Mouse (Mus musculus) myocyte (in vitro differentiated cells): ENCODE data around the gene Cox14.

ENCODE experiments used
- CEBPB ChIP-seq: IDR thresholded peaks from 2 replicates; pipeline ENCODE4 v1.6.1; 2011; ENCODE audit warnings: mild to moderate bottlenecking, moderate library complexity; ENCODE audit not compliant: poor library complexity, insufficient read depth, severe bottlenecking
- E2F4 ChIP-seq: IDR thresholded peaks from one replicate; pipeline ENCODE4 v1.6.1; 2011; ENCODE audit warnings: mild to moderate bottlenecking, control low read depth, moderate library complexity; ENCODE audit not compliant: insufficient read depth
- MAX ChIP-seq: IDR thresholded peaks from one replicate; pipeline ENCODE4 v1.6.1; 2011; ENCODE audit warnings: low read depth, mild to moderate bottlenecking, control low read depth
- MYOD1 ChIP-seq, 3 experiments: IDR thresholded peaks; one replicate each; pipeline ENCODE4 v1.6.1; 2011; ENCODE audit warnings: control low read depth in 2 of 3, low read depth in 2 of 3, mild to moderate bottlenecking in 2 of 3, moderate library complexity in 1 of 3; ENCODE audit not compliant: insufficient read length in 2 of 3, control insufficient read depth in 1 of 3
- MYOG ChIP-seq, 3 experiments: IDR thresholded peaks; one replicate each; pipeline ENCODE4 v1.6.1; 2011; ENCODE audit warnings: control low read depth in 2 of 3, low read depth in 2 of 3, mild to moderate bottlenecking in 2 of 3; ENCODE audit not compliant: insufficient read length in 2 of 3, control insufficient read depth in 1 of 3, insufficient read depth in 1 of 3
- POLR2A ChIP-seq: IDR thresholded peaks from one replicate; pipeline ENCODE4 v1.6.1; 2011; ENCODE audit warnings: low read depth, mild to moderate bottlenecking, control low read depth, moderate library complexity; ENCODE audit not compliant: insufficient read length
- POLR2AphosphoS2 ChIP-seq: IDR thresholded peaks from one replicate; pipeline ENCODE4 v1.6.1; 2011; ENCODE audit warnings: low read depth, control low read depth; ENCODE audit not compliant: insufficient read length
- SRF ChIP-seq: IDR thresholded peaks from one replicate; pipeline ENCODE4 v1.6.1; 2011; ENCODE audit warnings: low read depth; ENCODE audit not compliant: control insufficient read depth, insufficient read length
- TCF12 ChIP-seq: IDR thresholded peaks from one replicate; pipeline ENCODE4 v1.6.1; 2011; ENCODE audit warnings: mild to moderate bottlenecking, control low read depth; ENCODE audit not compliant: poor library complexity, insufficient read depth, severe bottlenecking
- USF1 ChIP-seq: IDR thresholded peaks from one replicate; pipeline ENCODE4 v1.6.1; 2011; ENCODE audit warnings: low read depth, mild to moderate bottlenecking, control low read depth, moderate library complexity

- TF ChIP-seq USF1 (no peak), POLR2A (no peak), MAX (no peak), SRF (no peak), MYOD1 (IDR thresholded peaks at IDR 0.05; ENCODE audit: control insufficient read depth in 1 of 3, insufficient read length in 2 of 3, low read depth in 2 of 3) (no peak), CEBPB (no peak), MYOG (IDR thresholded peaks at IDR 0.05; ENCODE audit: control insufficient read depth in 1 of 3, insufficient read depth in 1 of 3, insufficient read length in 2 of 3, low read depth in 2 of 3) (no peak), TCF12 (no peak), POLR2AphosphoS2 (no peak), E2F4 (no peak)
These were observed 46.4 kb upstream of the Cox14 start for GRCm38 (mm10) chr15:99679008-99679407.
